10 mouse cellular contexts compared by ENCODE assay signal in genomic region chr6:50763121-50763520, GRCm38 (mm10).
DNase-seq lines count a peak whose midpoint lies in the region; ATAC-seq lines count a peak whose summit lies in the region.
"Had no signal": no experiment of that assay in that cellular context is flagged by ENCODE, and none has a peak within 500 bp of the region (broad histone marks: within the 10 kb centered on the region; RNA-seq: fewer than 3 reads in every experiment).

No protein-coding gene starts in this region.

- no peaks in the 10 kb centered on the region for H3K27me3 ChIP-seq in neural tube, embryonic 11.5 days (ENCODE audit: control insufficient read depth, insufficient read depth, low read length)
- no peaks in the 10 kb centered on the region for H3K27me3 ChIP-seq in hindbrain, embryonic 14.5 days (ENCODE audit: control insufficient read depth, insufficient read depth, low read length)
- H3K27me3 ChIP-seq: heart, embryonic 15.5 days had no signal

- H3K9me3 ChIP-seq in neural tube, embryonic 11.5 days (ENCODE audit: control insufficient read depth, low read length) = no peaks in the 10 kb centered on the region
- no peaks in the 10 kb centered on the region for H3K9me3 ChIP-seq in hindbrain, embryonic 14.5 days (ENCODE audit: control insufficient read depth, low read length)
- H3K9me3 ChIP-seq: heart, embryonic 15.5 days; limb, embryonic 13.5 days had no signal

- no peak overlapping the region for H3K9ac ChIP-seq in neural tube, embryonic 11.5 days (ENCODE audit: low read length)
- no peak overlapping the region for H3K9ac ChIP-seq in hindbrain, embryonic 14.5 days
- H3K9ac ChIP-seq: heart, embryonic 15.5 days; limb, embryonic 13.5 days had no signal

- no peak overlapping the region for H3K4me2 ChIP-seq in neural tube, embryonic 11.5 days (ENCODE audit: low read depth)
- H3K4me2 ChIP-seq in hindbrain, embryonic 14.5 days (replicated peaks) = no peak overlapping the region
- H3K4me2 ChIP-seq: heart, embryonic 15.5 days; limb, embryonic 13.5 days had no signal

- no peak overlapping the region for H3K4me3 ChIP-seq in neural tube, embryonic 11.5 days (ENCODE audit: low read depth, low read length)
- no peak overlapping the region for H3K4me3 ChIP-seq in hindbrain, embryonic 14.5 days (replicated peaks; ENCODE audit: low read length)
- H3K4me3 ChIP-seq: heart, embryonic 15.5 days; limb, embryonic 13.5 days had no signal

- no peak overlapping the region for H3K27ac ChIP-seq in neural tube, embryonic 11.5 days (ENCODE audit: low read depth, low read length)
- no peak overlapping the region for H3K27ac ChIP-seq in hindbrain, embryonic 14.5 days
- H3K27ac ChIP-seq: heart, embryonic 15.5 days; limb, embryonic 13.5 days had no signal

- 35% methylated on average over 4 of the region's 4 CpGs for WGBS in neural tube, embryonic 11.5 days
- 51% methylated on average over 4 of the region's 4 CpGs for WGBS in hindbrain, embryonic 14.5 days

- peak; percentile 46 to 54 for DNase-seq in frontal cortex, postnatal 10 days (ENCODE audit: low spot score in 2 of 2)
- DNase-seq in frontal cortex, postnatal 25 days (ENCODE audit: low spot score in 2 of 2) = no peak
- DNase-seq in neural tube, embryonic 11.5 days (ENCODE audit: low spot score) = peak; percentile 44
- no peak for DNase-seq in neural tube, embryonic 10.5 days (ENCODE audit: extremely low spot score, low spot score)
- DNase-seq in hindbrain, embryonic 14.5 days (ENCODE audit: low spot score) = no peak
- peak; percentile 75 to 85 for DNase-seq in right cerebral cortex, postnatal 10 days (ENCODE audit: low spot score in 2 of 2)
- DNase-seq in thymus, postnatal 0 days (ENCODE audit: low spot score) = no peak
- no peak for DNase-seq in heart, adult 8-10 months (ENCODE audit: low spot score)

- H3K4me1 ChIP-seq in neural tube, embryonic 11.5 days (ENCODE audit: control insufficient read depth, insufficient read depth, low read length) = peaks cover 3% of the 10 kb centered on the region; the same call in 1 of the 2 replicates
- H3K4me1 ChIP-seq in hindbrain, embryonic 14.5 days (replicated peaks; ENCODE audit: control insufficient read depth, insufficient read depth, low read length) = peaks cover 13% of the 10 kb centered on the region
- H3K4me1 ChIP-seq: heart, embryonic 15.5 days; limb, embryonic 13.5 days had no signal

- ATAC-seq in neural tube, embryonic 11.5 days (ENCODE audit: insufficient read depth, low FRiP score, low TSS enrichment) = peak; percentile 93
- peak; percentile 43; the same call in 1 of the 2 replicates for ATAC-seq in hindbrain, embryonic 14.5 days (ENCODE audit: low FRiP score)

- H3K36me3 ChIP-seq in neural tube, embryonic 11.5 days (ENCODE audit: control insufficient read depth, insufficient read depth, low read length) = no peaks in the 10 kb centered on the region
- no peaks in the 10 kb centered on the region for H3K36me3 ChIP-seq in hindbrain, embryonic 14.5 days (replicated peaks; ENCODE audit: control insufficient read depth, insufficient read depth)
- H3K36me3 ChIP-seq: heart, embryonic 15.5 days; limb, embryonic 13.5 days had no signal

Comparison
In these comparisons a context has a peak if more than half of its experiments do, and no peak if none do; other contexts are left out.
1. DNase-seq: peak in frontal cortex, postnatal 10 days (2 of 2), neural tube, embryonic 11.5 days (single experiment) and right cerebral cortex, postnatal 10 days (2 of 2); none in frontal cortex, postnatal 25 days (0 of 2), neural tube, embryonic 10.5 days (single experiment), hindbrain, embryonic 14.5 days (single experiment), thymus, postnatal 0 days (single experiment) and heart, adult 8-10 months (single experiment).